Mouse (Mus musculus) cerebellum, adult 9-11 months (tissue): ENCODE results near the gene Ccdc137.
A peak's percentile ranks its signal among the peaks of the same experiment; 100 is the strongest.

ENCODE experiments used
- DNase-seq: peaks from one replicate; pipeline ENCODE4 v3.0.0; 2022

Ccdc137 gene

DNA sequence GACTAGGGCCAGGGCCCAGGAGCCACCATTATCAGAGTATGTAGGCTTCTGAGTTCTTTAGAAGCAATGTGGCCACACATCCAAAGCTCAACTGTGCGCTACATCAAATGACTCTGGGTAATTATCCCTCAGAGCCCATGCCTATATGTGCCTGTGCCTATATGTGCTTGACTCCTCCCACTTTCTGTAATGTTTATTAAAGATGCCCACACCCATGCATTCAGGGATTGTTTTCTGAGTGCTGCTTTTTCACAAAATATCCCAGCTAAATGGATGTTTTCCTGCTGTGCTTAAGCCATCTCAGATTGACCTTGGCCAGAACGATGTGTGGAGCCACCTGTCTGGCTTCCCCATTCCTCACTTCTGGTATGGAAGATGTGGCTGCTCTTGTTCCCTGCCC is 5.6 kb downstream of the Ccdc137 start:
- DNase-seq = no peak

GRCm38 (mm10) chr11:120464365-120464764 is 6.5 kb downstream of the Ccdc137 start:
- DNase-seq = no peak

GRCm38 (mm10) chr11:120465521-120465920 is 7.6 kb downstream of the Ccdc137 start:
- DNase-seq = no peak

GRCm38 (mm10) chr11:120467051-120467735 is 9.3 kb downstream of the Ccdc137 start, which contains the start of gene Arl16:
Arl16 (minus strand) TSS chr11:120467607.
- peak; percentile 94 for DNase-seq

DNA sequence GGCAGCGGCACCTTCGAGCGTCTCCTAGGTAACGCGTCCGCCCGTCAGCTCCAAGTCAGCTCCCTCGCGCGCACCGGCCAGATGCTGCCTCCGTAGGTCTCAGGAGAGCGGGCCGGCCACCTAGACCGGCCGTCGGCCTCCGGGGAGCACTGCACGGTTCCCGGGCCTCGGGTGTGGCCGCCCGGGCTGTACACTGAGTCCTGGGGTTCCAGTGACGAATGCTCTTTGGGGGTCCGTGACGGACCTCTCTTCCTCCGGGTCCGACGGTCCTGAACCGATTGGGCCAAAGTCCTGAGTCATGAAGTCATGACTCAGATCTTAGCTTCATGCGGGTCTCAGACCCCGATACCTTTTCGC is 9.8 kb downstream of the Ccdc137 start:
- no peak for DNase-seq

DNA sequence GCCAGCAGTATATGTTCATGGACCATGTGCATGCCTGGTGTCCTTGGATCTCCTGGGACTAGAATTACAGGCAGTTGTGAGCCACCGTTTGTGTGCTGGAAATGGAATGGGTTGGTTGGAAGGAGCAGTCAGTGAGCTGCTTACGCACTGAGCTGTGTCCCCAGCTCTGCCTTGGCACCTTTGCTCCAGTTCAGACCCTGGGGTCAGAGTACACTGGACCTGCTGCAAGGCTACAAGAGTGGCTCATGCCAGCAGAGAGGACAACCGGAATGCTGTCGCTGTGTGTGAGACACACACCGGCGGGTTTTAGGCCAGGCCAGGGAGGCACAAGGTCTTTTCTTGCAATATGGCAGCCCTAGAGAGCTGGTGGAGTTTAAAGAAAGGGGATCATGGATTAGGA is 14.1 kb downstream of the Ccdc137 start:
- no peak for DNase-seq

DNA sequence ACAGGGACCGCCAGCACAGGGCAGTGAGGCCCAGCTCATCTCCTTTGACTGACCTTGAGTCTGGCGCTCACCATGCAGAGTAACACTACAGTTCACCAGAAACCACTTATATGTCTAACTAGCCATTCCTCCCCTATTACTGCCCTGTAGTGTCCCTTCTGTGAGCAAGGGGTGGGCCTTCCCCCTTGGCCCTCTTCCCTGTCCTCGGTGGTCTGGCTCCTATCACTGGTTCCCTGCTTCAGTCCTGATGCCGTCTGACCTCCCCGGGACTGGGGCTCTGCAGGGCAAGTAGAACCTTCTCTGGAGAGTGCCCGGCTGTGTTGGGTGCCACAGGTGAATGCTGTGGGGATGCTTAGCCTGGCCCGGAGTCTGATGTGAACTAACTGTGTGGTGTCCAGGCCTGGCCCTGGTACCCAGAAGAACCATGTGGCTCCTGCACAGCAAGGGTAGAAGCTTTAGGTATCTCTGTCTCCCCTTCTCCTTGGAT is 25.6 kb downstream of the Ccdc137 start:
- DNase-seq = peak; percentile 54

GRCm38 (mm10) chr11:120484265-120484981 is 26.5 kb downstream of the Ccdc137 start, which contains the start of gene Mrpl12:
Mrpl12 (plus strand) TSS chr11:120484613.
- peak; percentile 91 for DNase-seq

DNA sequence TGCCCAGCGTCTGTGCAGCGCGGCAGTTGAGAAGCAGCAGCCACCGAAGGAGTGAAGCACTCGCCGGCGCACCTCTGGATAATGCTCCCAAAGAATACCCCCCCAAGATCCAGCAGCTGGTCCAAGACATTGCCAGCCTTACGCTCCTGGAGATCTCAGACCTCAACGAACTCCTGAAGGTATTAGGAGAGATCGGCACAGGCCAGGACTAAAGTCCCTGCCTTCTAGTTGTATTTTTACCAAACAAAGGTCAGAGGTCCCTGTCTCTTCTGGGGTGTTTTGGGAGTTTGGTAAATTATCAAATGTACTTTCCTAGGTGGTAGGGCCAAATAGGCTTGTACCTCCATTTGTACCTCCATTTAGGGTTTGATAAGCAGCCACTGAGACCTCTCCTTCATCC is 27.3 kb downstream of the Ccdc137 start:
- DNase-seq = no peak

DNA sequence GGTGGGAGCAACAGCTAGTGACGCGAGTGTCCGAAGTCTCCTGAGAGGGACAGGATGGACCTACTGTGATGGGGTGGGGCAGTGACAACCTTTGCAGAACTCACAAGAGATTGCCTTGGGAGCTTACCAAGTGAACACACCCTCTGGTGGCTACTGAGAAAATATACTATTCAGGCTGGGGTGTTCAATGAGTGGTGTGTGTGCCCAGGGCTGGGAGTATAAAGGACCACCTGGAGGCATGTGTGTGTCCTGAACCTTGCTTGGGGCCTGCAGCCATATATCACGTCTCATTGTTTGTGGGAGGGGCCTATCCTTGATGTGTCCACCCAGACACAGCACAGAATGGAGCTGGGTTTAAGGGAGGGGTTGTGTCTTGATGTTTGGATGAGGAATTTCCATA is 30.6 kb downstream of the Ccdc137 start:
- DNase-seq = no peak

GRCm38 (mm10) chr11:120489054-120489761 is 31.3 kb downstream of the Ccdc137 start:
- DNase-seq = peak; percentile 81

GRCm38 (mm10) chr11:120490291-120491046 is 32.6 kb downstream of the Ccdc137 start:
- DNase-seq = peak; percentile 54

DNA sequence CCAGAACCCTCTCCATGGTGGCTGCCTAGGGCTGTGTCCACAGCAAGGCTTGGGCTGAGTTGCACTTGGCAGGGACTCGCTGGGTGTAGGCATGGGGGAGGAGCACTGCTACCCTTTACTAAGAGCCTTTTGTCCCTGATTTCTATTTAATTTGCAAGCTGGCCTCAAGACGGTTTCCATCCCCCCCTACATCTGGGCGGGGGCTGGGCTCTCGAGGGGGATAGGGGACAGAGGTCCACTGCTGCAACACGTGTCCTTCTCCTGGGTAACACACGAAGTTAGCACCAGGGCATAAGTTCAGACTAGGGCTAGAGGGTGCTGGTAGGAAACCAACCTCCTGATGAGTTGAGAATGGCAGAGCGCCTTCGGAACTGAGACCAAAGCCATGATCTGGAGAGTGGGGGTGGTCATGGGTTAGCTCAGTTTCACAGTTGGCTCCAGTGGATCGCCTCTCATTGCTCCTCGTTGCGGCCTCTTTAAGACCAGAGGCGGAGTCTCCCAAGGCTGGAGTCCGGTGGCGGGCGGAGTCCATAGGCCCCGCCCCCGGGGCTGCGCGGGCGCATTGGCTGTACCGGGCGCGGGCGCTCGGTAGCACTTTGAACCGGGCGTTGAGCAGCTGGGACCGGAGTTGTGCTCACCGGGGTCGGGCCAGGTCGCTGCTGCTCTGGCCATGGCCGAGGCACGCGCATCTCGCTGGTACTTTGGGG is 33.6 kb downstream of the Ccdc137 start, which contains the start of gene Slc25a10:
Gene Slc25a10, plus strand, starts transcription at position 524 of the 707 bp plus-strand sequence.
- peak; percentile 89 for DNase-seq

DNA sequence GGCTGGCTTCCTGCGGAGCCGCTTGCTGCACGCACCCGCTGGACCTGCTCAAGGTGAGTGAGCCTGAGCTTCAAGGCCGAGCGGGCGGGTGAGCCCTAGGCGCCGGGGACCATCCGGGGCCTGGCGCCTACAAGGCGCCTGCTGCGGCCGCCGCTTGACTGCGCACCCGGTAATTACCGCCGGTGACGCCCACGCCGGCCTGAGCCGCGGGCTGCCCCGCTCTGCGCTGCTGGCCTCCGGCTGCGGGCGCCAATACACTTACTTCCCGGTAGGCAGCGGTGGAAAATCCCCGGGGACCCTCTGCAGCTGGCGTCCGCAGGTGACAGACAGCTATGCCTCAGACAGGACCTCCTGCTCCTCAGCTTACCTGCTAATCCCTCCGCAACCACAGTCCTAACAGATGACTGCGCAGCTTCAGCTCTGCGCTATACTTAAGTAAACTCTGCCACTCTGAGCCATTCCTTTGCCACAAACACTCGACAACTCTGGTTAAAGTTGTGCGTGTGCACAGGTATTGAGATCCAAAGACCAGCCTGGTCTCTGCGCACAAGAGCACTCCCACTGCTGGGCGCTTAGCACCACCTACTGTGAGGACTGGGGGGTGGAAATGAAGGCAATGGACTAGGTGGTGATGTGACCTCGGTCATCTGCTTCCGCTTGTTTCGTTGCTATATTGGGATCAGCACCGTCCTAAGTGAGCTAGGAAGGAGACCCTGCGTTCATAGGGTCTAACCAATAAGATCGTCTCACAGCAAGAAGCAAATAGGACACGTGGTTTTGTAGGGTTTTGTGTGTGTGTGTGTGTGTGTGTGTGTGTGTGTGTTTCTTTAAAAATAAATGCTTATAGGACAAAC is 34.3 kb downstream of the Ccdc137 start:
- no peak for DNase-seq

DNA sequence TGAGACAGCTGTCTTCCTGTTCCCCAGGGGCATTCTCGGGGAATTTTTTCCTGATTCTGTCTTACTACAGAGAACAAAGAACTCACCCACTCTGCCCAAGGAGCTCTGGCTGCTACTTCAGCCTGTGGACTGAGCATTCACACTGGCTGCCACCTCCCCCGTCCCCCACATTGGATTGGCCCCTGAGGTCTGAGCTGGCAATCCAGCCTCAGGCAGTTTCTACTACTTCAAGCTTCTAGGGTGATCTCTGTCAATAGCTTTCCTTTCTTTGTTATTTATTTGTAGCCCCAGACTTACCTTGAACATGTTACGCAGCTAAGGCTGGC is 34.9 kb downstream of the Ccdc137 start:
- DNase-seq = no peak

DNA sequence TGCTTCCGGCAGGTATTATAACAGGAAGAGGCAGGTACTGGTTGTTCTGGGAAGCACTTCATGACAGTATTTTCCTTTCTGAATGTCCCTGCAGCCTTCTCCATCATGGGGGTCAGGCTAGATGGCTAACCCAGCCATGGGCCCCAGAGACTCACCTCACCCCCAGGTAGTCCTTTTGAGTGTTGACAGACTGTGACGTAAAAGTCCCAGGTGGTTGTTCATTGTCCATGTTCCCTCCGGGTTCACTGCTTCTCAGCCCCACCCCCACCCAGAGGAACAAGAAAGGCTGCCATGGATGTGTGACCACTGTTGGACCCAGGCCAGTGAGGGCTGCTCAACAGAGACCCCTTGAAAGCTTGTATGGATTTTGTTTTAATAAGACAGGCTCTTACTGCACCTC is 35.4 kb downstream of the Ccdc137 start:
- no peak for DNase-seq

DNA sequence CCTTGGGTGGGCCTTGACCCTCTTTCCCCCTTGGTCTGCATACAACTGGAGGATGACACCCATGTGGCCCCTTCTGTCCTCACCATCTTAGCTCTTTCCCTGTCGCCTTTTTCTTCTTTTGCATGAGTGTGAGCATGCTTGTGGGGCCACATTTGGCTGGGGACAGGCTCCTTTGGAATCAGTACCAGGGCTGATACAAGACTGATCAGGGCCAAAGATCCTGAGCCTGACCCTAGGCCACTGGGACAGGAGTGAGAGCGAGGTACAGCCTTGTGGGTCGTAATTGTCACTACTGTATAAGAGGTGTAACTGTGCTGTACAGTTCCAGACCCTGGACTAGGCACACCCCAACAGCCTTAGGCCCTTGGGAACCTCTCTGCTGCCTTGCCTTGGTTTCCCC is 36.0 kb downstream of the Ccdc137 start:
- DNase-seq = no peak

GRCm38 (mm10) chr11:120497436-120497835 is 39.5 kb downstream of the Ccdc137 start:
- DNase-seq = no peak

DNA sequence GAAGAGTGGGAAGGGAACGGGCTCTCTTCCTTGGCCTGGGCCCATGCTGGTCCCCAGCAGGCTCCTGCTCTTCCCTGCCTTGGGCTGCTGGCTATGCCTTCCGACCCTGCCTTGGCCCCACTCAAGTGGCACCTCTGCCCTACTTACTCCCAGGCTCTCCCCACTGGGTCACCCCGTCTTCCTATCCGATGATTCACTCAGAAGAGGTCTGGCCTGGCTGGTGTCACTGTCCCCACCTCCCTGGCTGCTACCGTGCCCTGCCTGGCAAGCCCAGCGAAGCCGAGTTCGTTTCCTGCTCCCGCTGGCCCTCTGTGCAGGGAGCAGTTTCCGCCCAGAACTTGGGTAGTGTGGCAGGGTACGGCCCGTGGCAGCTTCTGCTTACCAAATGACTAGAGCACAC is 40.3 kb downstream of the Ccdc137 start:
- DNase-seq = no peak

GRCm38 (mm10) chr11:120498891-120499290 is 41.0 kb downstream of the Ccdc137 start:
- DNase-seq = no peak

- DNase-seq = no peak
Measured at GRCm38 (mm10) chr11:120499894-120500293, 42.0 kb downstream of the Ccdc137 start.
